Mouse (Mus musculus): ENCODE data around the gene Gm17359.

DNA sequence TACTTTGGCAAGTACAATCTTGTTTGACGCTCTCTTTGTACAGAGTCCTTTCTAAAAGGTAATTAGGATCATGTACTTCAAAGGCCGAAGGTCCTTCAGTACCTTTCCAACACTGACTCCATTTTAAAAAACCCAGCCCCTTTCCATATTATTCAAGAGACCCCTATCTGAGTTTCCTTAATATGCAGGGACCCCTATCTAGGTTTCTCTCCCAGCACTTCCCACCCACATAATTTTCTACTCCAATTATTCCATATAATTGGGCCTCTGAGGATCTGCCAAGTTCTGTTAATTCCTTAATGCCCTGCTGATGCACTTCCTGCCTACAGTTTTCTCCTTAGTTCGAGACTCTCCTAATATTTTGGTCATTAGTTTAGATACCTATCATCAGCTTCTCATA is 39.9 kb upstream of the Gm17359 start:
- no peak for TF ChIP-seq EP300 (IDR thresholded peaks at IDR 0.05; ENCODE audit: low read depth)
- TF ChIP-seq CTCF (IDR thresholded peaks at IDR 0.05; ENCODE audit: low read depth), result no peak

All from liver, embryonic 14.5 days (tissue).